In genomic region chr11:31371256-31371838, GRCm38 (mm10) we compare ENCODE assay signal across 8 mouse cellular contexts. TPM values are rescaled to one million over a fixed set of nuclear protein-coding genes. Genes with fewer than 3 reads are reported as not detected.
DNase-seq lines count a peak whose midpoint lies in the region; ATAC-seq lines count a peak whose summit lies in the region.

No protein-coding gene starts in this region.

- no peak for ATAC-seq in CD4-positive, CD25-positive, alpha-beta regulatory T cell, adult 4 months
- ATAC-seq in neural tube, embryonic 13.5 days (ENCODE audit: low read depth) = no peak
- no peak for ATAC-seq in granulocyte monocyte progenitor cell, adult 5-6 weeks (replicated peaks; ENCODE audit: poor library complexity, severe bottlenecking)

- DNase-seq in CD4-positive, CD25-positive, alpha-beta regulatory T cell, adult 2 months (ENCODE audit: low read depth, low spot score) = peak; percentile 7
- DNase-seq in right cerebral cortex, adult 18-20 months = peak; percentile 12
- no peak for DNase-seq in right cerebral cortex, adult 2 months (ENCODE audit: low spot score in 2 of 2)
- peak; percentile 44 for DNase-seq in limb, embryonic 10.5 days (ENCODE audit: low spot score)
- no peak for DNase-seq in layer of hippocampus, postnatal 36 days

- peak overlapping the region; percentile 22; the same call in 1 of the 2 replicates for H3K9ac ChIP-seq in neural tube, embryonic 13.5 days

- H3K4me3 ChIP-seq in limb, embryonic 10.5 days = peak overlapping the region; percentile 65
- H3K4me3 ChIP-seq in neural tube, embryonic 13.5 days = peak overlapping the region; percentile 63

- H3K9me3 ChIP-seq in limb, embryonic 10.5 days (replicated peaks) = no peaks in the 10 kb centered on the region
- no peaks in the 10 kb centered on the region for H3K9me3 ChIP-seq in neural tube, embryonic 13.5 days

- H3K4me1 ChIP-seq in limb, embryonic 10.5 days = peaks cover 34% of the 10 kb centered on the region
- peaks cover 32% of the 10 kb centered on the region for H3K4me1 ChIP-seq in neural tube, embryonic 13.5 days (replicated peaks)

- peak overlapping the region; percentile 100 for H3K4me2 ChIP-seq in neural tube, embryonic 13.5 days

- H3K27ac ChIP-seq in limb, embryonic 10.5 days = no peak overlapping the region
- H3K27ac ChIP-seq in neural tube, embryonic 13.5 days (replicated peaks) = no peak overlapping the region

- H3K36me3 ChIP-seq in limb, embryonic 10.5 days = no peaks in the 10 kb centered on the region
- H3K36me3 ChIP-seq in neural tube, embryonic 13.5 days = no peaks in the 10 kb centered on the region

- H3K27me3 ChIP-seq in limb, embryonic 10.5 days (ENCODE audit: low read depth, poor library complexity, severe bottlenecking) = peaks cover 69% of the 10 kb centered on the region
- peaks cover 70% of the 10 kb centered on the region for H3K27me3 ChIP-seq in neural tube, embryonic 13.5 days

- 1% methylated on average over 39 of the region's 39 CpGs for WGBS in limb, embryonic 10.5 days
- under 1% methylated on average over 39 of the region's 39 CpGs for WGBS in neural tube, embryonic 13.5 days

RNA-seq across cellular contexts. Expression of gene Stc2, which starts 1.5 kb away (rescaled TPM):
- 1 to 10 TPM in 1 of 2 experiments, under 1 TPM in 1; 0.16 to 1.7 TPM for polyA plus RNA-seq in CD4-positive, CD25-positive, alpha-beta regulatory T cell, adult 4 months (2017; shearing (Covaris generic))
- 0.89 and 0.98 TPM in 2 replicates for polyA plus RNA-seq in limb, embryonic 10.5 days (2016; fragmentation: Nextera tagmentation; extraction: Ambion mirVana)
- polyA plus RNA-seq in neural tube, embryonic 13.5 days (2015; fragmentation: Nextera tagmentation; extraction: Ambion mirVana) = 0.56 and 1.1 TPM in 2 replicates
- total RNA-seq in layer of hippocampus, postnatal 36 days (2021) = 1 to 10 TPM; 5.1 to 5.3 TPM
- total RNA-seq in granulocyte monocyte progenitor cell, adult 5-6 weeks (2014; fragmentation: Nextera tagmentation) = not detected in 2 replicates
- 0.26 and 0.41 TPM in 2 replicates for total RNA-seq in granulocyte monocyte progenitor cell, adult 5-6 weeks (2017)

Comparison
In these comparisons a context has a peak if more than half of its experiments do, and no peak if none do; other contexts are left out.
1. DNase-seq: peak in CD4-positive, CD25-positive, alpha-beta regulatory T cell, adult 2 months (single experiment), right cerebral cortex, adult 18-20 months (single experiment) and limb, embryonic 10.5 days (single experiment); none in right cerebral cortex, adult 2 months (0 of 2) and layer of hippocampus, postnatal 36 days (0 of 2).